Mouse (Mus musculus) myocyte (in vitro differentiated cells): ENCODE results near the gene Prkcz.

Source experiments
- MAX ChIP-seq: IDR thresholded peaks from one replicate; pipeline ENCODE4 v1.6.1; 2011; ENCODE audit warnings: low read depth, mild to moderate bottlenecking, control low read depth
- POLR2A ChIP-seq: IDR thresholded peaks from one replicate; pipeline ENCODE4 v1.6.1; 2011; ENCODE audit warnings: low read depth, mild to moderate bottlenecking, control low read depth, moderate library complexity; ENCODE audit not compliant: insufficient read length
- POLR2AphosphoS2 ChIP-seq: IDR thresholded peaks from one replicate; pipeline ENCODE4 v1.6.1; 2011; ENCODE audit warnings: low read depth, control low read depth; ENCODE audit not compliant: insufficient read length

- TF ChIP-seq POLR2A, result peak; percentile 19
- no peak for TF ChIP-seq POLR2AphosphoS2
- TF ChIP-seq MAX, result no peak
Measured at GRCm38 (mm10) chr4:155235311-155236119, 125.6 kb downstream of the Prkcz start.
